Mouse (Mus musculus) cerebellum, adult 2 months (tissue): ENCODE results near the gene St6galnac3. TPM values are rescaled to one million over a fixed set of nuclear protein-coding genes. Genes with fewer than 3 reads are reported as not detected.

ENCODE experiments used
- DNase-seq, 2 experiments: peaks; one replicate each; pipeline ENCODE4 v3.0.0; 2021
- H3K27ac ChIP-seq: fragments of 200-500 bp; 2 replicates; pipeline ENCODE4 v1.5.1; 2012; ENCODE audit warnings: low read length, control low read depth, inconsistent platforms; ENCODE audit not compliant: insufficient read depth
- H3K27me3 ChIP-seq: fragments of 200-500 bp; 2 replicates; pipeline ENCODE4 v1.6.1; 2012; ENCODE audit warnings: inconsistent platforms, mild to moderate bottlenecking, low read length, moderate library complexity; ENCODE audit not compliant: control insufficient read depth, insufficient read depth
- H3K4me1 ChIP-seq: fragments of 200-500 bp; 2 replicates; pipeline ENCODE4 v1.6.1; 2011; ENCODE audit warnings: low read length; ENCODE audit not compliant: control insufficient read depth, insufficient read depth
- H3K4me3 ChIP-seq: fragments of 200-500 bp; replicated peaks from 2 replicates; pipeline ENCODE3; 2011; ENCODE audit warnings: mild to moderate bottlenecking, low read depth, low read length, control low read depth; ENCODE audit not compliant: insufficient read depth
- CTCF ChIP-seq: fragments of 200-500 bp; IDR thresholded peaks from 2 replicates; pipeline ENCODE4 v1.5.1; 2011; ENCODE audit warnings: low read depth, mild to moderate bottlenecking, control low read depth, low read length, moderate library complexity, borderline replicate concordance; ENCODE audit not compliant: insufficient read depth
- POLR2A ChIP-seq: fragments of 200-500 bp; IDR thresholded peaks from 2 replicates; pipeline ENCODE4 v1.6.1; 2011; ENCODE audit warnings: low read length, control low read depth, borderline replicate concordance; ENCODE audit not compliant: insufficient read depth
- WGBS: fragments of 180-500 bp; shearing (Covaris S2); methylation state at CpG from one replicate; pipeline ENCODE4 v1.1.7; 2018; 5-methylcytosine and 5-hydroxymethylcytosine counted together
- polyA plus RNA-seq: library from polyadenylated mRNA; depleted of rRNA; stranded (reverse); fragments of >200 nt; gene quantifications from 2 replicates; pipeline ENCODE4 v1.2.3, GENCODE M21; 2012

St6galnac3 gene
- polyA plus RNA-seq, 1 experiment = 14.6 TPM

GRCm38 (mm10) chr3:153715646-153716045, 9.3 kb downstream of the St6galnac3 start:
- Histone ChIP-seq H3K4me1 (no peaks in the 10 kb centered on the region), H3K27ac (no peak overlapping the region), H3K4me3 (no peak overlapping the region), H3K27me3 (no peaks in the 10 kb centered on the region)
- DNase-seq = no peak
- TF ChIP-seq CTCF (no peak), POLR2A (no peak)
- WGBS = 90% methylated on average over 7 of the region's 7 CpGs

GRCm38 (mm10) chr3:153710545-153710944, 14.4 kb downstream of the St6galnac3 start:
- H3K27me3 ChIP-seq = no peaks in the 10 kb centered on the region
- H3K27ac ChIP-seq = no peak overlapping the region
- TF ChIP-seq POLR2A (no peak), CTCF (no peak)
- DNase-seq = no peak
- no peak overlapping the region for H3K4me3 ChIP-seq
- H3K4me1 ChIP-seq = peaks cover 3% of the 10 kb centered on the region; the same call in 1 of the 2 replicates
- 70% methylated on average over 1 of the region's 1 CpGs for WGBS

GRCm38 (mm10) chr3:153707687-153708086, 17.3 kb downstream of the St6galnac3 start:
- TF ChIP-seq CTCF (0 out of 2 replicates have a peak, but pooled peaks have one; percentile 22), POLR2A (no peak)
- no peak overlapping the region for H3K4me3 ChIP-seq
- no peak for DNase-seq
- WGBS = 76% methylated on average over 6 of the region's 6 CpGs
- peaks cover 14% of the 10 kb centered on the region for H3K4me1 ChIP-seq
- H3K27me3 ChIP-seq = no peaks in the 10 kb centered on the region
- H3K27ac ChIP-seq = no peak overlapping the region

- H3K27ac ChIP-seq = no peak overlapping the region
- peaks cover 14% of the 10 kb centered on the region for H3K4me1 ChIP-seq
- 88% methylated on average over 1 of the region's 1 CpGs for WGBS
- DNase-seq = no peak
- no peaks in the 10 kb centered on the region for H3K27me3 ChIP-seq
- TF ChIP-seq CTCF (no peak), POLR2A (no peak)
- H3K4me3 ChIP-seq = no peak overlapping the region
Observed at GRCm38 (mm10) chr3:153706901-153707300, 18.1 kb downstream of the St6galnac3 start.

GRCm38 (mm10) chr3:153701752-153702740, 22.9 kb downstream of the St6galnac3 start:
- no peaks in the 10 kb centered on the region for H3K27me3 ChIP-seq
- WGBS = 77% methylated on average over 15 of the region's 15 CpGs
- DNase-seq = no peak
- TF ChIP-seq CTCF (no peak), POLR2A (no peak)
- H3K4me3 ChIP-seq = no peak overlapping the region
- peaks cover 14% of the 10 kb centered on the region for H3K4me1 ChIP-seq
- no peak overlapping the region for H3K27ac ChIP-seq

GRCm38 (mm10) chr3:153701172-153701571, 23.8 kb downstream of the St6galnac3 start:
- peaks cover 12% of the 10 kb centered on the region for H3K4me1 ChIP-seq
- H3K27ac ChIP-seq = no peak overlapping the region
- TF ChIP-seq POLR2A (no peak), CTCF (no peak)
- no peaks in the 10 kb centered on the region for H3K27me3 ChIP-seq
- 86% methylated on average over 7 of the region's 7 CpGs for WGBS
- no peak for DNase-seq
- H3K4me3 ChIP-seq = no peak overlapping the region

- no peak for TF ChIP-seq POLR2A
- TF ChIP-seq CTCF = no peak
- no peaks in the 10 kb centered on the region for H3K27me3 ChIP-seq
- H3K4me3 ChIP-seq = no peak overlapping the region
- no peak for DNase-seq
- WGBS = 79% methylated on average over 8 of the region's 8 CpGs
- peaks cover 3% of the 10 kb centered on the region for H3K4me1 ChIP-seq
- no peak overlapping the region for H3K27ac ChIP-seq
Observed at GRCm38 (mm10) chr3:153699086-153699485, 25.9 kb downstream of the St6galnac3 start.

GRCm38 (mm10) chr3:153692978-153693377, 32.0 kb downstream of the St6galnac3 start:
- no peak for TF ChIP-seq CTCF
- TF ChIP-seq POLR2A = no peak
- H3K27ac ChIP-seq = no peak overlapping the region
- DNase-seq = no peak
- no peaks in the 10 kb centered on the region for H3K27me3 ChIP-seq
- peaks cover 3% of the 10 kb centered on the region for H3K4me1 ChIP-seq
- no peak overlapping the region for H3K4me3 ChIP-seq
- 90% methylated on average over 7 of the region's 7 CpGs for WGBS
